Mouse (Mus musculus): ENCODE results near the gene Pcyt1a. TPM values are rescaled to one million over a fixed set of nuclear protein-coding genes. Genes with fewer than 3 reads are reported as not detected.
A peak's percentile ranks its signal among the peaks of the same experiment; 100 is the strongest.

Pcyt1a gene
- polyA plus RNA-seq, 1 experiment from 2014 or later = 37.0 TPM

- 3% methylated on average over 45 of the region's 45 CpGs for WGBS
- H3K27ac ChIP-seq (ENCODE audit: low read depth, low read length) = peak within 1 kb of the TSS; percentile 74
- peak; percentile 88 for ATAC-seq (replicated peaks; ENCODE audit: low FRiP score)
- no peaks in the 10 kb centered on the region for H3K9me3 ChIP-seq (ENCODE audit: control insufficient read depth, low read length)
- H3K36me3 ChIP-seq (ENCODE audit: control insufficient read depth, insufficient read depth, low read length) = no peaks in the 10 kb centered on the region
- H3K4me2 ChIP-seq = peak within 1 kb of the TSS; percentile 89
- H3K4me1 ChIP-seq (replicated peaks; ENCODE audit: control insufficient read depth, insufficient read depth, low read length) = peaks cover 7% of the 10 kb centered on the region
- H3K9ac ChIP-seq (ENCODE audit: low read depth, low read length) = peak within 1 kb of the TSS; percentile 67
- DNase-seq (ENCODE audit: low spot score) = peak; percentile 83
- peak within 1 kb of the TSS; percentile 66 for H3K4me3 ChIP-seq (ENCODE audit: low read depth, low read length)
- H3K27me3 ChIP-seq (replicated peaks; ENCODE audit: control insufficient read depth, insufficient read depth, low read length) = no peaks in the 10 kb centered on the region
These were observed 10.9 kb upstream of the Pcyt1a start, which contains the start of gene Tctex1d2 for GRCm38 (mm10) chr16:32419517-32420483. Gene Tctex1d2 (plus strand): TSS chr16:32419702.

GRCm38 (mm10) chr16:32427506-32427905 is 3.2 kb upstream of the Pcyt1a start:
- 81% methylated on average over 3 of the region's 3 CpGs for WGBS
- no peak for ATAC-seq (replicated peaks; ENCODE audit: low FRiP score)

DNA sequence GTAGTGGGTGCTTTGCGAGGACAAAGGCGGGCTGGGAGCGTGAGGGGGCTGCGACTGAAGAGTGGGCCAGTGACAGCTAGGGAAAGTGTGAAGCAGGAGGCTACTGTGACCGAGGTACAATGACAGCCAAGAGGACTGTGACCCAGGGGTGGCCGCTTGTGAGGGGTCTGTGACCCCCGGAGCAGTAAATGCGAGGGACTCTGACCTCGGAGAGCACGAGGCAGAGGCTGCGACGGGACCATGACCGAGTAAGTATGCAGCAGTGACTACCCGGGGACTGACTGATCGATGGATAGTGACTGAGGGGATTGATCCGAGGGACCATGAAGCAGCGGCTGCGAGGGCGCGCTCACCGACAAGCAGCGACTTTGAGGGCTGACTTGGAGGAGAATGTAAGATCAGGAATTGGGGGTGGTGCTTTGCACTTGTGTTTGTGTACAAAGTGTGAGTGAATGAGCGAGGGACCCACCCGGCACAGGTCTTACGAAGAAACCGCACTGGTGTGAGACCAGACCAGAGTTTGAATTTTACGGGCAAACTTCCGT is 398 bp downstream of the Pcyt1a start:
- ATAC-seq (replicated peaks; ENCODE audit: low FRiP score) (peak; percentile 65), DNase-seq (ENCODE audit: low spot score) (no peak)
- Histone ChIP-seq H3K4me1 (replicated peaks; ENCODE audit: control insufficient read depth, insufficient read depth, low read length) (peaks cover 15% of the 10 kb centered on the region), H3K27ac (ENCODE audit: low read depth, low read length) (peak overlapping the region; percentile 84; the same call in 1 of the 2 replicates), H3K4me2 (peak overlapping the region; percentile 86), H3K27me3 (replicated peaks; ENCODE audit: control insufficient read depth, insufficient read depth, low read length) (no peaks in the 10 kb centered on the region), H3K9ac (ENCODE audit: low read depth, low read length) (peak overlapping the region; percentile 89), H3K4me3 (ENCODE audit: low read depth, low read length) (peak overlapping the region; percentile 79), H3K36me3 (ENCODE audit: control insufficient read depth, insufficient read depth, low read length) (no peaks in the 10 kb centered on the region), H3K9me3 (ENCODE audit: control insufficient read depth, low read length) (no peaks in the 10 kb centered on the region)
- WGBS = 2% methylated on average over 28 of the region's 28 CpGs

More at GRCm38 (mm10) chr16:32427506-32427905, 3.2 kb upstream of the Pcyt1a start:
- DNase-seq (ENCODE audit: low spot score) = no peak
- Histone ChIP-seq H3K27ac (ENCODE audit: low read depth, low read length) (no peak overlapping the region), H3K36me3 (ENCODE audit: control insufficient read depth, insufficient read depth, low read length) (no peaks in the 10 kb centered on the region), H3K9me3 (ENCODE audit: control insufficient read depth, low read length) (no peaks in the 10 kb centered on the region), H3K4me3 (ENCODE audit: low read depth, low read length) (no peak overlapping the region), H3K4me2 (no peak overlapping the region), H3K9ac (ENCODE audit: low read depth, low read length) (no peak overlapping the region), H3K27me3 (replicated peaks; ENCODE audit: control insufficient read depth, insufficient read depth, low read length) (no peaks in the 10 kb centered on the region), H3K4me1 (replicated peaks; ENCODE audit: control insufficient read depth, insufficient read depth, low read length) (peaks cover 9% of the 10 kb centered on the region)

- H3K9ac ChIP-seq (ENCODE audit: low read depth, low read length) = peak overlapping the region; percentile 89
These were observed 1.2 kb downstream of the Pcyt1a start for GRCm38 (mm10) chr16:32431926-32432325.

GRCm38 (mm10) chr16:32433138-32433537 is 2.4 kb downstream of the Pcyt1a start:
- Histone ChIP-seq H3K9ac (ENCODE audit: low read depth, low read length) (no peak overlapping the region), H3K27me3 (replicated peaks; ENCODE audit: control insufficient read depth, insufficient read depth, low read length) (no peaks in the 10 kb centered on the region), H3K36me3 (ENCODE audit: control insufficient read depth, insufficient read depth, low read length) (no peaks in the 10 kb centered on the region), H3K27ac (ENCODE audit: low read depth, low read length) (no peak overlapping the region), H3K9me3 (ENCODE audit: control insufficient read depth, low read length) (no peaks in the 10 kb centered on the region), H3K4me1 (replicated peaks; ENCODE audit: control insufficient read depth, insufficient read depth, low read length) (peaks cover 15% of the 10 kb centered on the region), H3K4me3 (ENCODE audit: low read depth, low read length) (no peak overlapping the region), H3K4me2 (no peak overlapping the region)
- WGBS = 80% methylated on average over 2 of the region's 2 CpGs
- DNase-seq (ENCODE audit: low spot score) (no peak), ATAC-seq (replicated peaks; ENCODE audit: low FRiP score) (no peak)

More at GRCm38 (mm10) chr16:32431926-32432325, 1.2 kb downstream of the Pcyt1a start:
- Histone ChIP-seq H3K27me3 (replicated peaks; ENCODE audit: control insufficient read depth, insufficient read depth, low read length) (no peaks in the 10 kb centered on the region), H3K36me3 (ENCODE audit: control insufficient read depth, insufficient read depth, low read length) (no peaks in the 10 kb centered on the region), H3K27ac (ENCODE audit: low read depth, low read length) (no peak overlapping the region), H3K4me2 (peak overlapping the region; percentile 86), H3K4me1 (replicated peaks; ENCODE audit: control insufficient read depth, insufficient read depth, low read length) (peaks cover 15% of the 10 kb centered on the region), H3K4me3 (ENCODE audit: low read depth, low read length) (peak overlapping the region; percentile 79), H3K9me3 (ENCODE audit: control insufficient read depth, low read length) (no peaks in the 10 kb centered on the region)
- ATAC-seq (replicated peaks; ENCODE audit: low FRiP score) = no peak
- 78% methylated on average over 1 of the region's 1 CpGs for WGBS
- no peak for DNase-seq (ENCODE audit: low spot score)

- WGBS = 36% methylated on average over 6 of the region's 6 CpGs
- Histone ChIP-seq H3K36me3 (ENCODE audit: control insufficient read depth, insufficient read depth, low read length) (no peaks in the 10 kb centered on the region), H3K27me3 (replicated peaks; ENCODE audit: control insufficient read depth, insufficient read depth, low read length) (no peaks in the 10 kb centered on the region), H3K4me3 (ENCODE audit: low read depth, low read length) (no peak overlapping the region), H3K4me2 (peak overlapping the region; percentile 21), H3K9ac (ENCODE audit: low read depth, low read length) (no peak overlapping the region), H3K27ac (ENCODE audit: low read depth, low read length) (no peak overlapping the region), H3K9me3 (ENCODE audit: control insufficient read depth, low read length) (no peaks in the 10 kb centered on the region), H3K4me1 (replicated peaks; ENCODE audit: control insufficient read depth, insufficient read depth, low read length) (peaks cover 15% of the 10 kb centered on the region)
- DNase-seq (ENCODE audit: low spot score) (no peak), ATAC-seq (replicated peaks; ENCODE audit: low FRiP score) (no peak)
These were observed 3.3 kb downstream of the Pcyt1a start for GRCm38 (mm10) chr16:32434066-32434465.

DNA sequence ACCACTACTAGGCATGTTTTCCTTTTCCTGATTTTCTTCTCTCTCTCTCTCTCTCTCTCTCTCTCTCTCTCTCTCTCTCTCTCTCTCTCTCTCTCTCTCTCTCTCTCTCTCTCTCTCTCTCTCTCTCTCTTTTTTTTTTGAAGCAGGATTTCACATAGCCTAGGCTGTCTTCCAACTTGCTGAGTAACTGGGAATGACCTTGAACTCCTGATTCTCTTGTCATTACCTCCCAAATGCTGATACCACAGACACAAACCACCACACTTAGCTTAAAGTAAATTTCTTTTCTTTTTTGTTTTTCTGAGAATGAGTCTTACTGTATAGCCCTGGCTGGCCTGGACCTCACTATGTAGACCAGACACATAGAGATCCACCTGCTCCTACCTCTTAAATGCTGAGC is 4.0 kb downstream of the Pcyt1a start:
- no peak overlapping the region for H3K27ac ChIP-seq (ENCODE audit: low read depth, low read length)
- H3K36me3 ChIP-seq (ENCODE audit: control insufficient read depth, insufficient read depth, low read length) = no peaks in the 10 kb centered on the region
- H3K4me1 ChIP-seq (replicated peaks; ENCODE audit: control insufficient read depth, insufficient read depth, low read length) = peaks cover 14% of the 10 kb centered on the region
- DNase-seq (ENCODE audit: low spot score) = no peak
- no peak for ATAC-seq (replicated peaks; ENCODE audit: low FRiP score)
- no peaks in the 10 kb centered on the region for H3K9me3 ChIP-seq (ENCODE audit: control insufficient read depth, low read length)
- H3K27me3 ChIP-seq (replicated peaks; ENCODE audit: control insufficient read depth, insufficient read depth, low read length) = no peaks in the 10 kb centered on the region
- H3K9ac ChIP-seq (ENCODE audit: low read depth, low read length) = no peak overlapping the region
- no peak overlapping the region for H3K4me3 ChIP-seq (ENCODE audit: low read depth, low read length)
- H3K4me2 ChIP-seq = no peak overlapping the region

DNA sequence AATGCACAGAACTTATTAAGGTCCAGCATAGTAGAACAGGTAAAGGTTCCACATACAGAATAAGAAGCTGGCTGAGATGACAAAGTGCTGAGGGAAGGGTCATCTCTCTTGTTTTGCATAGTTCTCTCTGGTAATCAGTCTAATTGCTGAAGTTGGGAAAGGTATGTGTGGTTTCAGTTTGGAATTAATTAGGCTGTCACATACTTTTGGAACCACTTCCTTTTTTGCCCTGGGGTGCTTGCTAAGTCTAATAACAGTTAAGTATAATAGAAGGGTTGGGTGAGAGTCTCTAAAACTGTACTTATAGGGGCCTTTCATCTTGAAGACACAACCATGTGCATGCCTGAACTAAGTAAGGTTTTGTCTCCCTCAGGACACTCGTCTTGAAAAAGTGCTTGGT is 5.9 kb downstream of the Pcyt1a start:
- H3K4me1 ChIP-seq (replicated peaks; ENCODE audit: control insufficient read depth, insufficient read depth, low read length) = peaks cover 12% of the 10 kb centered on the region

More for the DNA sequence above, 5.9 kb downstream of the Pcyt1a start:
- H3K9ac ChIP-seq (ENCODE audit: low read depth, low read length) = no peak overlapping the region
- DNase-seq (ENCODE audit: low spot score) = no peak
- no peak overlapping the region for H3K4me2 ChIP-seq
- no peak overlapping the region for H3K4me3 ChIP-seq (ENCODE audit: low read depth, low read length)
- no peak for ATAC-seq (replicated peaks; ENCODE audit: low FRiP score)
- no peaks in the 10 kb centered on the region for H3K9me3 ChIP-seq (ENCODE audit: control insufficient read depth, low read length)
- 66% methylated on average over 1 of the region's 1 CpGs for WGBS
- peaks cover 3% of the 10 kb centered on the region; the same call in 1 of the 2 replicates for H3K36me3 ChIP-seq (ENCODE audit: control insufficient read depth, insufficient read depth, low read length)
- H3K27me3 ChIP-seq (replicated peaks; ENCODE audit: control insufficient read depth, insufficient read depth, low read length) = no peaks in the 10 kb centered on the region
- H3K27ac ChIP-seq (ENCODE audit: low read depth, low read length) = no peak overlapping the region
